Mouse (Mus musculus): ENCODE measurements around the gene Slc24a1. TPM values are rescaled to one million over a fixed set of nuclear protein-coding genes. Genes with fewer than 3 reads are reported as not detected.

Slc24a1 gene
- polyA plus RNA-seq, 1 experiment = 0.79 TPM

- no peak for TF ChIP-seq CTCF (IDR thresholded peaks at IDR 0.05; ENCODE audit: low read depth, low read length)
- TF ChIP-seq EP300 (IDR thresholded peaks at IDR 0.05; ENCODE audit: insufficient read depth, low read depth, low read length) = no peak
- TF ChIP-seq POLR2A (IDR thresholded peaks at IDR 0.05; ENCODE audit: insufficient read depth, low read length) = peak; percentile 59
- Histone ChIP-seq H3K9ac (ENCODE audit: low read depth, poor library complexity, severe bottlenecking) (peak overlapping the region; percentile 81), H3K27ac (ENCODE audit: insufficient read depth, low read length) (peak overlapping the region; percentile 19; the same call in 1 of the 2 replicates)
Observed at GRCm38 (mm10) chr9:64918560-64918959, 32.8 kb downstream of the Slc24a1 start.

GRCm38 (mm10) chr9:64914629-64915028 is 36.8 kb downstream of the Slc24a1 start:
- no peak for TF ChIP-seq POLR2A (IDR thresholded peaks at IDR 0.05; ENCODE audit: insufficient read depth, low read length)
- TF ChIP-seq EP300 (IDR thresholded peaks at IDR 0.05; ENCODE audit: insufficient read depth, low read depth, low read length) = no peak
- TF ChIP-seq CTCF (IDR thresholded peaks at IDR 0.05; ENCODE audit: low read depth, low read length) = no peak
- Histone ChIP-seq H3K4me3 (ENCODE audit: low read depth, low read length) (no peak overlapping the region), H3K27ac (ENCODE audit: insufficient read depth, low read length) (no peak overlapping the region), H3K9me3 (replicated peaks; ENCODE audit: control insufficient read depth, insufficient read depth, low read length, poor library complexity, severe bottlenecking) (no peaks in the 10 kb centered on the region), H3K9ac (ENCODE audit: low read depth, poor library complexity, severe bottlenecking) (no peak overlapping the region), H3K27me3 (ENCODE audit: control insufficient read depth, insufficient read depth, low read length, poor library complexity, severe bottlenecking) (no peaks in the 10 kb centered on the region), H3K36me3 (ENCODE audit: control insufficient read depth, insufficient read depth, low read length, poor library complexity, severe bottlenecking) (no peaks in the 10 kb centered on the region), H3K4me1 (ENCODE audit: control insufficient read depth, insufficient read depth, low read length) (no peaks in the 10 kb centered on the region)

More at GRCm38 (mm10) chr9:64918560-64918959, 32.8 kb downstream of the Slc24a1 start:
- Histone ChIP-seq H3K4me3 (ENCODE audit: low read depth, low read length) (peak overlapping the region; percentile 68), H3K4me1 (ENCODE audit: control insufficient read depth, insufficient read depth, low read length) (no peaks in the 10 kb centered on the region), H3K36me3 (ENCODE audit: control insufficient read depth, insufficient read depth, low read length, poor library complexity, severe bottlenecking) (no peaks in the 10 kb centered on the region), H3K27me3 (ENCODE audit: control insufficient read depth, insufficient read depth, low read length, poor library complexity, severe bottlenecking) (no peaks in the 10 kb centered on the region), H3K9me3 (replicated peaks; ENCODE audit: control insufficient read depth, insufficient read depth, low read length, poor library complexity, severe bottlenecking) (no peaks in the 10 kb centered on the region)

GRCm38 (mm10) chr9:64913973-64914372 is 37.4 kb downstream of the Slc24a1 start:
- Histone ChIP-seq H3K27ac (ENCODE audit: insufficient read depth, low read length) (no peak overlapping the region), H3K36me3 (ENCODE audit: control insufficient read depth, insufficient read depth, low read length, poor library complexity, severe bottlenecking) (no peaks in the 10 kb centered on the region), H3K9ac (ENCODE audit: low read depth, poor library complexity, severe bottlenecking) (no peak overlapping the region), H3K4me3 (ENCODE audit: low read depth, low read length) (no peak overlapping the region), H3K27me3 (ENCODE audit: control insufficient read depth, insufficient read depth, low read length, poor library complexity, severe bottlenecking) (no peaks in the 10 kb centered on the region), H3K9me3 (replicated peaks; ENCODE audit: control insufficient read depth, insufficient read depth, low read length, poor library complexity, severe bottlenecking) (no peaks in the 10 kb centered on the region), H3K4me1 (ENCODE audit: control insufficient read depth, insufficient read depth, low read length) (no peaks in the 10 kb centered on the region)
- TF ChIP-seq POLR2A (IDR thresholded peaks at IDR 0.05; ENCODE audit: insufficient read depth, low read length) (no peak), CTCF (IDR thresholded peaks at IDR 0.05; ENCODE audit: low read depth, low read length) (no peak)

- no peak for TF ChIP-seq CTCF (IDR thresholded peaks at IDR 0.05; ENCODE audit: low read depth, low read length)
- TF ChIP-seq POLR2A (IDR thresholded peaks at IDR 0.05; ENCODE audit: insufficient read depth, low read length) = no peak
- TF ChIP-seq EP300 (IDR thresholded peaks at IDR 0.05; ENCODE audit: insufficient read depth, low read depth, low read length) = no peak
- no peaks in the 10 kb centered on the region for H3K36me3 ChIP-seq (ENCODE audit: control insufficient read depth, insufficient read depth, low read length, poor library complexity, severe bottlenecking)
- no peak overlapping the region for H3K4me3 ChIP-seq (ENCODE audit: low read depth, low read length)
- H3K27me3 ChIP-seq (ENCODE audit: control insufficient read depth, insufficient read depth, low read length, poor library complexity, severe bottlenecking) = no peaks in the 10 kb centered on the region
- no peaks in the 10 kb centered on the region for H3K9me3 ChIP-seq (replicated peaks; ENCODE audit: control insufficient read depth, insufficient read depth, low read length, poor library complexity, severe bottlenecking)
- H3K9ac ChIP-seq (ENCODE audit: low read depth, poor library complexity, severe bottlenecking) = no peak overlapping the region
- H3K4me1 ChIP-seq (ENCODE audit: control insufficient read depth, insufficient read depth, low read length) = no peaks in the 10 kb centered on the region
- no peak overlapping the region for H3K27ac ChIP-seq (ENCODE audit: insufficient read depth, low read length)
Observed at GRCm38 (mm10) chr9:64913406-64913805, 38.0 kb downstream of the Slc24a1 start.

GRCm38 (mm10) chr9:64907441-64907840 is 44.0 kb downstream of the Slc24a1 start:
- H3K27me3 ChIP-seq (ENCODE audit: control insufficient read depth, insufficient read depth, low read length, poor library complexity, severe bottlenecking) = no peaks in the 10 kb centered on the region
- TF ChIP-seq POLR2A (IDR thresholded peaks at IDR 0.05; ENCODE audit: insufficient read depth, low read length) = no peak
- TF ChIP-seq CTCF (IDR thresholded peaks at IDR 0.05; ENCODE audit: low read depth, low read length) = no peak
- no peak for TF ChIP-seq EP300 (IDR thresholded peaks at IDR 0.05; ENCODE audit: insufficient read depth, low read depth, low read length)
- no peaks in the 10 kb centered on the region for H3K9me3 ChIP-seq (replicated peaks; ENCODE audit: control insufficient read depth, insufficient read depth, low read length, poor library complexity, severe bottlenecking)
- H3K9ac ChIP-seq (ENCODE audit: low read depth, poor library complexity, severe bottlenecking) = no peak overlapping the region
- no peaks in the 10 kb centered on the region; the same call in 1 of the 2 replicates for H3K36me3 ChIP-seq (ENCODE audit: control insufficient read depth, insufficient read depth, low read length, poor library complexity, severe bottlenecking)
- H3K4me1 ChIP-seq (ENCODE audit: control insufficient read depth, insufficient read depth, low read length) = no peaks in the 10 kb centered on the region
- H3K4me3 ChIP-seq (ENCODE audit: low read depth, low read length) = no peak overlapping the region
- no peak overlapping the region for H3K27ac ChIP-seq (ENCODE audit: insufficient read depth, low read length)

- H3K36me3 ChIP-seq (ENCODE audit: control insufficient read depth, insufficient read depth, low read length, poor library complexity, severe bottlenecking) = no peaks in the 10 kb centered on the region; the same call in 1 of the 2 replicates
- no peak overlapping the region for H3K4me3 ChIP-seq (ENCODE audit: low read depth, low read length)
- no peaks in the 10 kb centered on the region for H3K9me3 ChIP-seq (replicated peaks; ENCODE audit: control insufficient read depth, insufficient read depth, low read length, poor library complexity, severe bottlenecking)
- no peak for TF ChIP-seq CTCF (IDR thresholded peaks at IDR 0.05; ENCODE audit: low read depth, low read length)
- no peak for TF ChIP-seq EP300 (IDR thresholded peaks at IDR 0.05; ENCODE audit: insufficient read depth, low read depth, low read length)
- no peak for TF ChIP-seq POLR2A (IDR thresholded peaks at IDR 0.05; ENCODE audit: insufficient read depth, low read length)
- H3K9ac ChIP-seq (ENCODE audit: low read depth, poor library complexity, severe bottlenecking) = no peak overlapping the region
- H3K27me3 ChIP-seq (ENCODE audit: control insufficient read depth, insufficient read depth, low read length, poor library complexity, severe bottlenecking) = no peaks in the 10 kb centered on the region
- H3K27ac ChIP-seq (ENCODE audit: insufficient read depth, low read length) = no peak overlapping the region
- no peaks in the 10 kb centered on the region for H3K4me1 ChIP-seq (ENCODE audit: control insufficient read depth, insufficient read depth, low read length)
Observed at GRCm38 (mm10) chr9:64904917-64905640, 46.3 kb downstream of the Slc24a1 start.

Measured in ES-Bruce4 (cell line).